8 mouse cellular contexts compared by ENCODE assay signal in genomic region chr4:132939421-132940127, GRCm38 (mm10). TPM values are rescaled to one million over a fixed set of nuclear protein-coding genes. Genes with fewer than 3 reads are reported as not detected.
DNase-seq lines count a peak whose midpoint lies in the region; ATAC-seq and TF ChIP-seq lines count a peak whose summit lies in the region.

No protein-coding gene starts in this region.

- peak overlapping the region; percentile 16; the same call in 1 of the 2 replicates for H3K27ac ChIP-seq in forebrain, embryonic 10.5 days
- no peak overlapping the region for H3K27ac ChIP-seq in forebrain, embryonic 13.5 days

- H3K9ac ChIP-seq in forebrain, embryonic 13.5 days = no peak overlapping the region

- 21% methylated on average over 22 of the region's 22 CpGs for WGBS in forebrain, embryonic 10.5 days
- WGBS in forebrain, embryonic 13.5 days = 21% methylated on average over 22 of the region's 22 CpGs

- no peaks in the 10 kb centered on the region for H3K9me3 ChIP-seq in forebrain, embryonic 10.5 days
- H3K9me3 ChIP-seq in forebrain, embryonic 13.5 days (replicated peaks) = no peaks in the 10 kb centered on the region
- H3K9me3 ChIP-seq in G1E (replicated peaks) = no peaks in the 10 kb centered on the region

- no peak for ATAC-seq in forebrain, embryonic 13.5 days
- no peak for ATAC-seq in G1E (ENCODE audit: extremely low read depth, insufficient number of reproducible peaks, low FRiP score, poor library complexity, severe bottlenecking)

- intact Hi-C loops in gastrocnemius, postnatal 36 days (cut with DNase I) = loop anchor here (10.0 kb wide), 1 partner anchor 275 kb away; the partner anchor contains the start of genes Cd164l2 and Gpr3

- peak; percentile 80 for DNase-seq in forebrain, embryonic 10.5 days (ENCODE audit: extremely low spot score, low spot score)
- peak; percentile 74 for DNase-seq in G1E (ENCODE audit: low spot score)
- DNase-seq in cerebellum, postnatal 10 days = peak; percentile 92 to 95
- peak; percentile 44 to 68 for DNase-seq in gastrocnemius, postnatal 36 days
- DNase-seq in kidney, postnatal 14 days = peak; percentile 68
- peak; percentile 77 for DNase-seq in lung, postnatal 36 days
- DNase-seq in spleen, postnatal 10 days (ENCODE audit: low spot score in 2 of 2) = peak; percentile 73 to 85

- peaks cover 41% of the 10 kb centered on the region for H3K4me1 ChIP-seq in forebrain, embryonic 10.5 days
- peaks cover 17% of the 10 kb centered on the region; the same call in 1 of the 2 replicates for H3K4me1 ChIP-seq in forebrain, embryonic 13.5 days
- peaks cover 5% of the 10 kb centered on the region; the same call in 1 of the 2 replicates for H3K4me1 ChIP-seq in G1E (ENCODE audit: insufficient read depth, low read depth, low read length)

- H3K4me3 ChIP-seq in forebrain, embryonic 10.5 days = no peak overlapping the region
- no peak overlapping the region for H3K4me3 ChIP-seq in forebrain, embryonic 13.5 days
- H3K4me3 ChIP-seq in G1E (ENCODE audit: low read depth, low read length) = no peak overlapping the region

- TF ChIP-seq CTCF in G1E (IDR thresholded peaks at IDR 0.05; ENCODE audit: low read depth, low read length) = peak; percentile 68

- no peak overlapping the region for H3K4me2 ChIP-seq in forebrain, embryonic 13.5 days

- H3K27me3 ChIP-seq in forebrain, embryonic 10.5 days (ENCODE audit: poor library complexity, severe bottlenecking) = peaks cover 22% of the 10 kb centered on the region
- no peaks in the 10 kb centered on the region for H3K27me3 ChIP-seq in forebrain, embryonic 13.5 days
- peaks cover 55% of the 10 kb centered on the region for H3K27me3 ChIP-seq in G1E (ENCODE audit: insufficient read depth, low read length)

- no peaks in the 10 kb centered on the region for H3K36me3 ChIP-seq in forebrain, embryonic 10.5 days (replicated peaks)
- H3K36me3 ChIP-seq in forebrain, embryonic 13.5 days (ENCODE audit: poor library complexity, severe bottlenecking) = no peaks in the 10 kb centered on the region
- no peaks in the 10 kb centered on the region for H3K36me3 ChIP-seq in G1E (replicated peaks)

RNA-seq across cellular contexts. Expression of gene Fam76a, which starts 17.2 kb away (rescaled TPM):
- polyA plus RNA-seq in forebrain, embryonic 10.5 days (2016; fragmentation: Nextera tagmentation; extraction: Ambion mirVana) = 29.7 and 32.2 TPM in 2 replicates
- 35.2 and 43.5 TPM in 2 replicates for polyA plus RNA-seq in forebrain, embryonic 13.5 days (2015; fragmentation: Nextera tagmentation; extraction: Ambion mirVana)
- 24.2 and 25.9 TPM in 2 replicates for total RNA-seq in G1E (2014; fragmentation: Nextera tagmentation)
- 28.3 and 39.8 TPM in 2 replicates for total RNA-seq in G1E (2017)
- 15.4 and 16.2 TPM in 2 replicates for polyA plus RNA-seq in G1E (2012)
- total RNA-seq in gastrocnemius, postnatal 36 days (2021) = 10 to 100 TPM; 22.0 to 29.5 TPM

RNA-seq across cellular contexts. Expression of gene Fgr, which starts 34.3 kb away (rescaled TPM):
- 0.06 and 0.11 TPM in 2 replicates for polyA plus RNA-seq in forebrain, embryonic 10.5 days (2016; fragmentation: Nextera tagmentation; extraction: Ambion mirVana)
- not detected in 2 replicates for polyA plus RNA-seq in forebrain, embryonic 13.5 days (2015; fragmentation: Nextera tagmentation; extraction: Ambion mirVana)
- total RNA-seq in G1E (2014; fragmentation: Nextera tagmentation) (not detected in 2 replicates), G1E (2017) (0.05 TPM in 1 of 2 replicates, not detected in the other)
- not detected in 2 replicates for polyA plus RNA-seq in G1E (2012)
- under 1 TPM in 1 of 2 experiments, not detected in 1; 0.10 TPM for total RNA-seq in gastrocnemius, postnatal 36 days (2021)

RNA-seq across cellular contexts. Expression of gene Stx12, which starts 55.3 kb away (rescaled TPM):
- polyA plus RNA-seq in forebrain, embryonic 10.5 days (2016; fragmentation: Nextera tagmentation; extraction: Ambion mirVana) = 52.8 and 53.9 TPM in 2 replicates
- polyA plus RNA-seq in forebrain, embryonic 13.5 days (2015; fragmentation: Nextera tagmentation; extraction: Ambion mirVana) = 116 and 119 TPM in 2 replicates
- total RNA-seq in G1E (2014; fragmentation: Nextera tagmentation) (34.8 and 36.9 TPM in 2 replicates), G1E (2017) (35.2 and 39.6 TPM in 2 replicates)
- 6.6 and 6.7 TPM in 2 replicates for polyA plus RNA-seq in G1E (2012)
- 10 to 100 TPM; 21.8 to 22.3 TPM for total RNA-seq in gastrocnemius, postnatal 36 days (2021)
